Mouse (Mus musculus) testis, adult 2 months (tissue): ENCODE measurements around the gene Grin2b. TPM values are rescaled to one million over a fixed set of nuclear protein-coding genes. Genes with fewer than 3 reads are reported as not detected.

Experiments
- H3K27ac ChIP-seq: fragments of 200-500 bp; 2 replicates; pipeline ENCODE4 v1.5.1; 2012; ENCODE audit warnings: low read depth, low read length; ENCODE audit not compliant: control insufficient read depth, insufficient read depth
- H3K27me3 ChIP-seq: fragments of 200-500 bp; 2 replicates; pipeline ENCODE4 v1.6.1; 2012; ENCODE audit warnings: mild to moderate bottlenecking, low read length, moderate library complexity; ENCODE audit not compliant: control insufficient read depth, insufficient read depth
- H3K36me3 ChIP-seq: fragments of 200-500 bp; 2 replicates; pipeline ENCODE4 v1.6.1; 2012; ENCODE audit warnings: mild to moderate bottlenecking, low read length; ENCODE audit not compliant: control insufficient read depth, insufficient read depth
- H3K4me1 ChIP-seq: fragments of 200-500 bp; 2 replicates; pipeline ENCODE4 v1.6.1; 2012; ENCODE audit warnings: low read length; ENCODE audit not compliant: control insufficient read depth, insufficient read depth
- H3K4me3 ChIP-seq: fragments of 200-500 bp; 2 replicates; pipeline ENCODE4 v1.5.1; 2012; ENCODE audit warnings: low read depth, mild to moderate bottlenecking, low read length, moderate library complexity, mixed read lengths; ENCODE audit not compliant: control insufficient read depth
- CTCF ChIP-seq: fragments of 200-500 bp; IDR thresholded peaks from 2 replicates; pipeline ENCODE4 v1.5.1; 2012; ENCODE audit warnings: low read depth, mild to moderate bottlenecking, inconsistent platforms, low read length, moderate library complexity; ENCODE audit not compliant: control insufficient read depth, insufficient read depth, insufficient replicate concordance
- POLR2A ChIP-seq: fragments of 200-500 bp; IDR thresholded peaks from 2 replicates; pipeline ENCODE4 v1.6.1; 2012; ENCODE audit warnings: low read depth, mild to moderate bottlenecking, inconsistent platforms, low read length, moderate library complexity; ENCODE audit not compliant: control insufficient read depth
- polyA plus RNA-seq: library from polyadenylated mRNA; depleted of rRNA; stranded (reverse); fragments of >200 nt; gene quantifications from 2 replicates; pipeline ENCODE4 v1.2.3, GENCODE M21; 2012

Grin2b gene
- polyA plus RNA-seq, 1 experiment: 5.6 TPM

DNA sequence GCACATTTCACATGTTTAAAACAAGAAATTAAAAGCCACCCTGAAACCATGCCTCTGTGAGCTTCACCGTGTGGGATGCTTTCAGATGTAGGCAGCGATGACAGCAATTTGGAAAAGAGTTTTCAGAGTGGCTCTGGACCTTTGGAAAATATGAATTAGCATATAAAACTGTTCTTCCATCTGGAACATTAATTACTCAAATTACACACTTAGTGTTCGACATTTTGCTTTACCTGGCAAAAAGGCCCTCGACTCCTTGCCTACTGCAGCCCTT is 162.3 kb downstream of the Grin2b start:
- no peak for TF ChIP-seq POLR2A
- no peak for TF ChIP-seq CTCF
- Histone ChIP-seq H3K4me1 (no peaks in the 10 kb centered on the region), H3K27ac (no peak overlapping the region), H3K27me3 (no peaks in the 10 kb centered on the region), H3K4me3 (no peak overlapping the region), H3K36me3 (no peaks in the 10 kb centered on the region)

- Histone ChIP-seq H3K4me3 (no peak overlapping the region), H3K27me3 (no peaks in the 10 kb centered on the region), H3K4me1 (no peaks in the 10 kb centered on the region), H3K27ac (no peak overlapping the region), H3K36me3 (no peaks in the 10 kb centered on the region)
- TF ChIP-seq CTCF (no peak), POLR2A (no peak)
These were observed 162.8 kb downstream of the Grin2b start for GRCm38 (mm10) chr6:136010290-136011037.

DNA sequence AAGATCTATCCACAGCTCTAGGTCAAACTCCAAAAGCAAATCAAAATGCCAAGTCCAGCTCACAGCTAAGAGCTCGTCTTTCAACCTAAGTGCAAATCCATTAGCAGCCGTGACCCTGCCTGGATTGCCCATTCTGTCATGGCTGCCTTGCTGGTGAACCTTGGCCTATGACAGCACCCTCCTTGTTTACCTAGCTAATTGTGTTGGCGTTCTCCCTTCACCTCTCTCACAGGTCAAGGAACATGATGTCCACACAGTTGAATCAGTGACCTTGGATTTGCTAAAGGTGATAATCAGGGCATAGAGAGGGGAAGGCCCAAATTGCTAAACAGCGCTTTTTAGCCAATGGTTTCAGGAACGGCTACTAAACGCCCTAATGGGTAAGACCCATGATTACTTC is 165.2 kb downstream of the Grin2b start:
- Histone ChIP-seq H3K36me3 (no peaks in the 10 kb centered on the region), H3K4me3 (no peak overlapping the region), H3K4me1 (no peaks in the 10 kb centered on the region), H3K27ac (no peak overlapping the region), H3K27me3 (no peaks in the 10 kb centered on the region)
- TF ChIP-seq POLR2A (no peak), CTCF (no peak)

- Histone ChIP-seq H3K27ac (no peak overlapping the region), H3K27me3 (no peaks in the 10 kb centered on the region), H3K4me3 (no peak overlapping the region), H3K4me1 (no peaks in the 10 kb centered on the region), H3K36me3 (no peaks in the 10 kb centered on the region)
- no peak for TF ChIP-seq CTCF
- no peak for TF ChIP-seq POLR2A
These were observed 178.6 kb downstream of the Grin2b start for GRCm38 (mm10) chr6:135994691-135995090.

DNA sequence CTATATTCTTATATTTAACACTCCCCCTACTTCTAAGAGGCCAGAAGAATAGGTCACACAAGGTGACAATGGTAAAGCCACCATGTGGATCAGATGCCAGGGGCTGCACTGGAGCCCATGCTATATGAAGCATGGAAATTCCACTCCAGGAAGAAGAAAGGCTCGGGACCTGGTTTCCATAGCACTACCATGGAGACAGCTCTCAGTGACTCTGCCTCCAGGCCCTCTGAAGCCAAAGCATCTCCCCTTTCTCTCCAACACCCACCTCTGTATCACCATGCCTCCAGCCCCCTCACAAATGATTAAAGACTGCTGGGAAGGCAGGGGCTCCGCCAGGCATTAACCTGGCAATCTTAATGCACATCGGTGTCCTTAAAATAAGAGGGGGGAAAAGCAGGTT is 179.4 kb downstream of the Grin2b start:
- Histone ChIP-seq H3K27me3 (no peaks in the 10 kb centered on the region), H3K4me1 (no peaks in the 10 kb centered on the region), H3K36me3 (no peaks in the 10 kb centered on the region), H3K4me3 (no peak overlapping the region), H3K27ac (no peak overlapping the region)
- no peak for TF ChIP-seq CTCF
- no peak for TF ChIP-seq POLR2A

DNA sequence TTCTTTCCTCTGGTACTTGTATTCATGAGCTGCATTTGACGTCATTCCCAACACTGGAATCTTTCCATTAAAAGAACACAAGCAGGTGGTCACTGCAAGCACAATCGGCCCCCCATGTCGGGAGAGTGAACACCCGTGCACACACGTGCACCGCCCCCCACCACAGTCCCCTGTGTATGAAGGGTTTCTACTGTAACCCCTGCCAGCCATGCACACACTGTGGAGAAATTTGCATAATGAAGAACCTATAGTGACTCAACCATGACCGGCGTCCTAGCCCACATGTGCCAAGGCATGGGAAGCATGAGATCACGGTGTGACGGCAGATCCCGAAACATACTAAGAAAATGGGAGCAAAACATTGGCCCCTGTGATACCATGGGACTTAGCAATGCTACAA is 179.9 kb downstream of the Grin2b start:
- TF ChIP-seq CTCF (no peak), POLR2A (no peak)
- H3K36me3 ChIP-seq: no peaks in the 10 kb centered on the region

DNA sequence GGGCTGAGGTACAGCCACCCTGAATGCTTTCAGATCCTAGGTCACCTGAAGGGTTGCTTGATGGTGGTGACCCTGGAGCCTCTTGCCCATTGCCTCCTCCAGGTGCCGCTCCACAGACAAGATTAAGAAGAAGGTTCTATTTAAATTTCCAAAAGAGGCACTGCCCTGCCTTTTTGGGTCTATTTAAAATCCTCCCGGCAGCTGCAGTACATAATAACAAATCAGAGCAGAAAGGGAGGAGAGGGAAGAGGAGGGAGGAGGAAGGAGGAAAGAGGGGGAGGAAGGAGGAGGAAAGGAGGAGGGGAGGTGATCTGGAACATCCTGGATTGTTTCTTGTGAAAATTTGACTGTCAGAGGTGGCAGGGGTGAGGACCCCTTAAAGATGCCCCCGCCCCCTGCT is 197.2 kb downstream of the Grin2b start:
- H3K27ac ChIP-seq: no peak overlapping the region
- TF ChIP-seq CTCF (no peak), POLR2A (no peak)
- no peaks in the 10 kb centered on the region for H3K36me3 ChIP-seq
- H3K27me3 ChIP-seq: no peaks in the 10 kb centered on the region
- H3K4me1 ChIP-seq: no peaks in the 10 kb centered on the region
- H3K4me3 ChIP-seq: no peak overlapping the region

More for the DNA sequence above, 179.9 kb downstream of the Grin2b start:
- Histone ChIP-seq H3K4me3 (no peak overlapping the region), H3K4me1 (no peaks in the 10 kb centered on the region), H3K27me3 (no peaks in the 10 kb centered on the region), H3K27ac (no peak overlapping the region)
